Mouse (Mus musculus) heart, embryonic 13.5 days (tissue): ENCODE data around the gene Mbnl2. TPM values are rescaled to one million over a fixed set of nuclear protein-coding genes. Genes with fewer than 3 reads are reported as not detected.

Experiments used
- ATAC-seq: fragments of 200-750 bp; cut with Nextera tagmentation; 2 replicates; pipeline ENCODE4 v1.8.0; 2017; ENCODE audit warnings: moderate TSS enrichment; ENCODE audit not compliant: insufficient number of reproducible peaks, low FRiP score, low TSS enrichment; ENCODE audit errors: extremely low read depth
- H3K27ac ChIP-seq: fragments of 300-500 bp; sonication (generic); replicated peaks from 2 replicates; pipeline ENCODE4 v1.5.1; 2015; ENCODE audit warnings: moderate library complexity, mild to moderate bottlenecking, inconsistent platforms
- H3K27me3 ChIP-seq: fragments of 300-500 bp; sonication (generic); replicated peaks from 2 replicates; pipeline ENCODE4 v1.6.1; 2015; ENCODE audit warnings: mild to moderate bottlenecking, inconsistent platforms
- H3K36me3 ChIP-seq: fragments of 300-500 bp; sonication (generic); 2 replicates; pipeline ENCODE4 v1.6.1; 2015; ENCODE audit warnings: mild to moderate bottlenecking, inconsistent platforms
- H3K4me1 ChIP-seq: fragments of 300-500 bp; sonication (generic); 2 replicates; pipeline ENCODE4 v1.6.1; 2015; ENCODE audit warnings: inconsistent platforms
- H3K4me2 ChIP-seq: fragments of 300-500 bp; sonication (generic); 2 replicates; pipeline ENCODE4 v1.6.1; 2015; ENCODE audit warnings: inconsistent platforms, mild to moderate bottlenecking, moderate library complexity
- H3K4me3 ChIP-seq: fragments of 300-500 bp; sonication (generic); 2 replicates; pipeline ENCODE4 v1.5.1; 2015; ENCODE audit warnings: moderate library complexity, mild to moderate bottlenecking, inconsistent platforms
- H3K9ac ChIP-seq: fragments of 300-500 bp; sonication (generic); 2 replicates; pipeline ENCODE4 v1.6.1; 2015; ENCODE audit warnings: inconsistent platforms, mild to moderate bottlenecking, moderate library complexity
- H3K9me3 ChIP-seq: fragments of 300-500 bp; sonication (generic); 2 replicates; pipeline ENCODE4 v1.6.1; 2016; ENCODE audit warnings: inconsistent platforms
- WGBS: fragments of 180-500 bp; shearing (Covaris S2); methylation state at CpG from one replicate; pipeline ENCODE4 v1.1.7; 2015; ENCODE audit warnings: mixed read lengths; 5-methylcytosine and 5-hydroxymethylcytosine counted together
- polyA plus RNA-seq: library from polyadenylated mRNA; unstranded; fragments of >200 nt; fragmentation: Nextera tagmentation; extraction: Ambion mirVana; gene quantifications from 2 replicates; pipeline ENCODE4 v1.2.1, GENCODE M21; 2015

Gene Mbnl2
- polyA plus RNA-seq, 1 experiment from 2014 or later, result 88.9 TPM

- peak overlapping the region; percentile 98 for H3K27ac ChIP-seq
- peaks cover 6% of the 10 kb centered on the region; the same call in 1 of the 2 replicates for H3K36me3 ChIP-seq
- peak overlapping the region; percentile 86 for H3K4me3 ChIP-seq
- H3K4me1 ChIP-seq, result peaks cover 55% of the 10 kb centered on the region
- H3K9me3 ChIP-seq, result no peaks in the 10 kb centered on the region
- no peaks in the 10 kb centered on the region for H3K27me3 ChIP-seq
- H3K4me2 ChIP-seq, result peak overlapping the region; percentile 81
- WGBS, result 7% methylated on average over 10 of the region's 10 CpGs
- ATAC-seq, result no peak
- H3K9ac ChIP-seq, result peak overlapping the region; percentile 93
Measured at GRCm38 (mm10) chr14:120276343-120277080, 1.0 kb downstream of the Mbnl2 start.

GRCm38 (mm10) chr14:120277081-120277656 lies 1.7 kb downstream of the Mbnl2 start:
- Histone ChIP-seq H3K4me3 (peak overlapping the region; percentile 86), H3K9ac (peak overlapping the region; percentile 93), H3K27me3 (no peaks in the 10 kb centered on the region), H3K36me3 (peaks cover 7% of the 10 kb centered on the region; the same call in 1 of the 2 replicates), H3K4me1 (peaks cover 61% of the 10 kb centered on the region), H3K4me2 (peak overlapping the region; percentile 81), H3K9me3 (no peaks in the 10 kb centered on the region), H3K27ac (peak overlapping the region; percentile 98)
- no peak for ATAC-seq
- WGBS, result 8% methylated on average over 10 of the region's 10 CpGs

GRCm38 (mm10) chr14:120278290-120279244 lies 3.1 kb downstream of the Mbnl2 start:
- peaks cover 67% of the 10 kb centered on the region for H3K4me1 ChIP-seq
- WGBS, result 11% methylated on average over 21 of the region's 21 CpGs
- no peaks in the 10 kb centered on the region for H3K27me3 ChIP-seq
- peak overlapping the region; percentile 86 for H3K4me3 ChIP-seq
- H3K36me3 ChIP-seq, result peaks cover 9% of the 10 kb centered on the region
- H3K4me2 ChIP-seq, result peak overlapping the region; percentile 81
- no peaks in the 10 kb centered on the region for H3K9me3 ChIP-seq
- no peak for ATAC-seq
- peak overlapping the region; percentile 98 for H3K27ac ChIP-seq
- H3K9ac ChIP-seq, result peak overlapping the region; percentile 93

- Histone ChIP-seq H3K4me3 (no peak overlapping the region), H3K36me3 (peaks cover 18% of the 10 kb centered on the region), H3K9ac (peak overlapping the region; percentile 93), H3K4me1 (peaks cover 75% of the 10 kb centered on the region), H3K9me3 (no peaks in the 10 kb centered on the region), H3K27ac (peak overlapping the region; percentile 98), H3K27me3 (no peaks in the 10 kb centered on the region), H3K4me2 (peak overlapping the region; percentile 81)
- ATAC-seq, result no peak
Measured at GRCm38 (mm10) chr14:120280136-120280535, 4.7 kb downstream of the Mbnl2 start.

GRCm38 (mm10) chr14:120283787-120284186 lies 8.3 kb downstream of the Mbnl2 start:
- Histone ChIP-seq H3K36me3 (peaks cover 22% of the 10 kb centered on the region), H3K4me2 (no peak overlapping the region), H3K4me1 (peaks cover 94% of the 10 kb centered on the region), H3K4me3 (no peak overlapping the region), H3K9me3 (no peaks in the 10 kb centered on the region), H3K27ac (no peak overlapping the region), H3K9ac (no peak overlapping the region), H3K27me3 (no peaks in the 10 kb centered on the region)
- 75% methylated on average over 8 of the region's 8 CpGs for WGBS
- ATAC-seq, result no peak

GRCm38 (mm10) chr14:120284504-120284903 lies 9.0 kb downstream of the Mbnl2 start:
- no peaks in the 10 kb centered on the region for H3K27me3 ChIP-seq
- no peak overlapping the region for H3K4me3 ChIP-seq
- H3K4me1 ChIP-seq, result peaks cover 94% of the 10 kb centered on the region
- 53% methylated on average over 5 of the region's 5 CpGs for WGBS
- H3K4me2 ChIP-seq, result no peak overlapping the region
- peaks cover 22% of the 10 kb centered on the region for H3K36me3 ChIP-seq
- peak overlapping the region; percentile 29; the same call in 1 of the 2 replicates for H3K27ac ChIP-seq
- H3K9me3 ChIP-seq, result no peaks in the 10 kb centered on the region
- ATAC-seq, result no peak
- no peak overlapping the region for H3K9ac ChIP-seq

GRCm38 (mm10) chr14:120287121-120287986 lies 11.9 kb downstream of the Mbnl2 start:
- Histone ChIP-seq H3K4me1 (peaks cover 93% of the 10 kb centered on the region), H3K4me2 (peak overlapping the region; percentile 6), H3K9me3 (no peaks in the 10 kb centered on the region), H3K27me3 (no peaks in the 10 kb centered on the region), H3K27ac (peak overlapping the region; percentile 76), H3K36me3 (peaks cover 27% of the 10 kb centered on the region), H3K9ac (peak overlapping the region; percentile 50), H3K4me3 (no peak overlapping the region)
- ATAC-seq, result no peak
- WGBS, result 34% methylated on average over 21 of the region's 21 CpGs

- Histone ChIP-seq H3K4me1 (peaks cover 95% of the 10 kb centered on the region), H3K9ac (peak overlapping the region; percentile 41), H3K27ac (peak overlapping the region; percentile 76), H3K4me2 (no peak overlapping the region; the same call in 1 of the 2 replicates), H3K36me3 (peaks cover 27% of the 10 kb centered on the region), H3K27me3 (no peaks in the 10 kb centered on the region), H3K9me3 (no peaks in the 10 kb centered on the region), H3K4me3 (no peak overlapping the region)
- ATAC-seq, result no peak
Measured at GRCm38 (mm10) chr14:120287987-120288275, 12.5 kb downstream of the Mbnl2 start.

GRCm38 (mm10) chr14:120288378-120289002 lies 13.0 kb downstream of the Mbnl2 start:
- Histone ChIP-seq H3K4me3 (no peak overlapping the region), H3K9ac (peak overlapping the region; percentile 72; the same call in 1 of the 2 replicates), H3K9me3 (no peaks in the 10 kb centered on the region), H3K36me3 (peaks cover 27% of the 10 kb centered on the region), H3K27ac (peak overlapping the region; percentile 92), H3K27me3 (no peaks in the 10 kb centered on the region), H3K4me2 (peak overlapping the region; percentile 25), H3K4me1 (peaks cover 95% of the 10 kb centered on the region)
- ATAC-seq, result no peak
- 60% methylated on average over 10 of the region's 10 CpGs for WGBS

- H3K9ac ChIP-seq, result peak overlapping the region; percentile 72
- peak overlapping the region; percentile 92 for H3K27ac ChIP-seq
- H3K4me1 ChIP-seq, result peaks cover 95% of the 10 kb centered on the region
- H3K9me3 ChIP-seq, result no peaks in the 10 kb centered on the region
- H3K4me3 ChIP-seq, result no peak overlapping the region
- peaks cover 21% of the 10 kb centered on the region for H3K36me3 ChIP-seq
- WGBS, result 16% methylated on average over 9 of the region's 9 CpGs
- H3K4me2 ChIP-seq, result peak overlapping the region; percentile 25
- no peaks in the 10 kb centered on the region for H3K27me3 ChIP-seq
- ATAC-seq, result no peak
Measured at GRCm38 (mm10) chr14:120289065-120289464, 13.6 kb downstream of the Mbnl2 start.
